Mouse (Mus musculus) kidney, adult 8-10 months (tissue): ENCODE measurements at regions not wholly inside any gene's neighbourhood (a gene's known extent, or its start where the extent isn't known, plus 50 kb on each side); places are given as distances from the start of the nearest gene placed in this dataset.
"Not testable (repeated sequence)": the region's sequence is repeated elsewhere in the genome, so short reads cannot be mapped to it uniquely, and the experiment has no call there.

Experiments
- DNase-seq, 2 experiments: peaks; one replicate each; pipeline ENCODE4 v3.0.0; 2022

- DNase-seq = peak; percentile 65 to 76
Measured at GRCm38 (mm10) chr2:23928836-23929235, 120.4 kb downstream of the Hnmt start.

GRCm38 (mm10) chr2:23926921-23927320 lies 122.3 kb downstream of the Hnmt start:
- DNase-seq = peak; percentile 27 to 33

GRCm38 (mm10) chr2:23908776-23909175 lies 140.4 kb downstream of the Hnmt start:
- DNase-seq = not testable (repeated sequence)

GRCm38 (mm10) chr2:23906906-23907700 lies 142.1 kb downstream of the Hnmt start:
- DNase-seq = peak in 1 of 2 experiments; percentile 36

- DNase-seq = no peak
Measured at GRCm38 (mm10) chr2:23899046-23899445, 150.1 kb downstream of the Hnmt start.

- DNase-seq = peak in 1 of 2 experiments; percentile 11
Measured at GRCm38 (mm10) chr2:23897011-23897410, 152.2 kb downstream of the Hnmt start.

GRCm38 (mm10) chr2:23893216-23893615 lies 156.0 kb downstream of the Hnmt start:
- DNase-seq = peak in 1 of 2 experiments; percentile 28

- peak; percentile 50 to 80 for DNase-seq
Measured at GRCm38 (mm10) chr2:23867419-23867818, 181.8 kb downstream of the Hnmt start.

- DNase-seq = peak; percentile 70 to 83
Measured at GRCm38 (mm10) chr2:23866326-23866725, 182.9 kb downstream of the Hnmt start.

GRCm38 (mm10) chr2:23862277-23862676 lies 186.9 kb downstream of the Hnmt start:
- DNase-seq = not testable (repeated sequence)
